Mouse (Mus musculus): ENCODE results near the gene Ptprd.

DNA sequence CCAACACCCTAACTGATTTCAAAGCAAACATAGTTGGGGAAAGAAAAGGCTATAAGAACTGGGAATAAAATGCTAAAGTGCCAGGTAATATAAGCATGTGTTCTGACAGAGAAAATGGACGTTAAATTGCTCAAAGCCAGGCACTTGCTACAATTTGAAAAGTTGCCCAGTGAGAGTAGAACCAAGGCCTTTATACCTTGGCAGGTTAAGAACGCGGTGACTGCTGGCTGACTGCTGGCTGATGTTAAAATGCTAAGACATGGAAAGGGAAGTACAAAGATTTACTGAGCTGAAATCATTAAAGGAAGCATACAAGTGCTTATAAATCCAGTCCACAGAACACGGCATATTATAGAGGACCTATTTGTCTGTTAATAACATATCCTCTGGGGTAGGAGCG, 1796.1 kb downstream of the Ptprd start:
- no peak for TF ChIP-seq CTCF (IDR thresholded peaks at IDR 0.05; ENCODE audit: borderline replicate concordance, extremely low read depth, insufficient read depth, insufficient read length)
- TF ChIP-seq POLR2A (IDR thresholded peaks at IDR 0.05; ENCODE audit: borderline replicate concordance, extremely low read depth, insufficient read depth, insufficient read length, poor library complexity, severe bottlenecking) = no peak
